Mouse (Mus musculus) liver, embryonic 11.5 days (tissue): ENCODE results near the gene Gm49405. TPM values are rescaled to one million over a fixed set of nuclear protein-coding genes. Genes with fewer than 3 reads are reported as not detected.
A peak's percentile ranks its signal among the peaks of the same experiment; 100 is the strongest.

Experiments
- ATAC-seq: fragments of 200-750 bp; cut with Nextera tagmentation; replicated peaks from 2 replicates; pipeline ENCODE4 v1.8.0; 2017; ENCODE audit warnings: moderate number of reproducible peaks, mild to moderate bottlenecking, moderate TSS enrichment, moderate library complexity; ENCODE audit not compliant: low FRiP score
- DNase-seq: peaks from one replicate; pipeline ENCODE4 v3.0.0-alpha.2; 2017; ENCODE audit warnings: low spot score
- H3K27ac ChIP-seq: fragments of 300-500 bp; sonication (generic); 2 replicates; pipeline ENCODE4 v1.5.1; 2014; ENCODE audit warnings: mild to moderate bottlenecking, low read depth, low read length, control low read depth
- H3K27me3 ChIP-seq: fragments of 300-500 bp; sonication (generic); replicated peaks from 2 replicates; pipeline ENCODE4 v1.6.1; 2014; ENCODE audit warnings: low read length, mixed read lengths; ENCODE audit not compliant: control insufficient read depth, insufficient read depth
- H3K36me3 ChIP-seq: fragments of 300-500 bp; sonication (generic); 2 replicates; pipeline ENCODE4 v1.6.1; 2014; ENCODE audit warnings: mild to moderate bottlenecking, low read length, moderate library complexity, mixed read lengths; ENCODE audit not compliant: control insufficient read depth, insufficient read depth
- H3K4me1 ChIP-seq: fragments of 300-500 bp; sonication (generic); replicated peaks from 2 replicates; pipeline ENCODE4 v1.6.1; 2014; ENCODE audit warnings: low read length, mixed read lengths; ENCODE audit not compliant: control insufficient read depth, insufficient read depth
- H3K4me2 ChIP-seq: fragments of 300-500 bp; sonication (generic); 2 replicates; pipeline ENCODE4 v1.6.1; 2014; ENCODE audit warnings: mild to moderate bottlenecking, control low read depth, moderate library complexity
- H3K4me3 ChIP-seq: fragments of 300-500 bp; sonication (generic); 2 replicates; pipeline ENCODE4 v1.5.1; 2014; ENCODE audit warnings: low read depth, low read length, control low read depth
- H3K9ac ChIP-seq: fragments of 300-500 bp; sonication (generic); 2 replicates; pipeline ENCODE4 v1.6.1; 2014; ENCODE audit warnings: low read depth, low read length, control low read depth
- H3K9me3 ChIP-seq: fragments of 300-500 bp; sonication (generic); 2 replicates; pipeline ENCODE4 v1.6.1; 2016; ENCODE audit warnings: low read length, inconsistent platforms, mixed read lengths; ENCODE audit not compliant: control insufficient read depth
- WGBS: fragments of 180-500 bp; shearing (Covaris S2); extraction: QIAGEN DNeasy Blood & Tissue Kit; methylation state at CpG from one replicate; pipeline ENCODE4 v1.1.7; 2014; 5-methylcytosine and 5-hydroxymethylcytosine counted together
- polyA plus RNA-seq: library from polyadenylated mRNA; unstranded; fragments of >200 nt; fragmentation: Nextera tagmentation; extraction: Ambion mirVana; gene quantifications from 2 replicates; pipeline ENCODE4 v1.2.1, GENCODE M21; 2014

Gm49405 gene
- polyA plus RNA-seq, 1 experiment from 2014 or later = 2.4 TPM

DNA sequence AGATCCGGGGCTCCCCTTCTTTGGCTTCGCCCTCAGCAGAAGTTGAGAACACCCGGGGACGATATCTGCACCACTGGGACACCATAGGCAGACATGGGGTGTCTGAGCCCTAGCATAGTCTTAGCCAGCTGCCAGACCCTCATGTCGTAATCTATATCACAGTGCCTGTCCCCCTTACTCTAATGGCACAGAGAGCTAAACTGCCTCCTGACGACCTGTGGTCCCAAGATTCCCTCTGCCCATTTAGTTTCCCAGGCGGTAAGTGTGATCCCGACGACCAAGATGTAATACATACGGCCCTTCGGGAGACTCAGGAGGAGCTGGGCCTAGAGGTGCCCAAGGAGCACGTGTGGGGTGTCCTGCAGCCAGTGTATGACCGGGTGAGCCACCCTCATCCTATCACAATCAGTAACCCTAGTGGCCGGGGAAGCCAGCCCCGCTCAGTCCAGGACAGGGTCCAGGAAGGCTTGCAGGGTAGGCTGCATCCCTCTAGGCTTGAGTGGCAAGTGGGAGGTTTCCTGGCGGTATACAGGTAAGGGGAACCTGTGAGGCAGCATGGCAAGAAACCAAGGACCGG lies 611 bp downstream of the Gm49405 start:
- Histone ChIP-seq H3K27me3 (no peaks in the 10 kb centered on the region; the same call in 1 of the 2 replicates), H3K9ac (peak overlapping the region; percentile 97), H3K27ac (peak overlapping the region; percentile 97), H3K4me2 (peak overlapping the region; percentile 90), H3K36me3 (peaks cover 4% of the 10 kb centered on the region), H3K4me3 (peak overlapping the region; percentile 81), H3K4me1 (peaks cover 13% of the 10 kb centered on the region), H3K9me3 (no peaks in the 10 kb centered on the region)
- ATAC-seq (peak; percentile 21; the same call in 1 of the 2 replicates), DNase-seq (peak; percentile 54)
- 20% methylated on average over 17 of the region's 17 CpGs for WGBS

GRCm38 (mm10) chr19:4001752-4002151 lies 1.3 kb downstream of the Gm49405 start:
- no peaks in the 10 kb centered on the region for H3K9me3 ChIP-seq
- peaks cover 10% of the 10 kb centered on the region for H3K36me3 ChIP-seq
- ATAC-seq = no peak
- H3K4me2 ChIP-seq = peak overlapping the region; percentile 90
- DNase-seq = no peak
- 92% methylated on average over 5 of the region's 5 CpGs for WGBS
- H3K4me1 ChIP-seq = peaks cover 13% of the 10 kb centered on the region
- 0 out of 2 replicates have a peak overlapping the region, but pooled peaks have one; percentile 97 for H3K9ac ChIP-seq
- H3K27me3 ChIP-seq = no peaks in the 10 kb centered on the region; the same call in 1 of the 2 replicates
- no peak overlapping the region for H3K4me3 ChIP-seq
- H3K27ac ChIP-seq = no peak overlapping the region

GRCm38 (mm10) chr19:4003112-4003511 lies 2.7 kb downstream of the Gm49405 start, which contains the start of gene Doc2g:
Doc2g (plus strand) TSS chr19:4003313.
- H3K4me1 ChIP-seq = peaks cover 13% of the 10 kb centered on the region
- ATAC-seq (no peak), DNase-seq (no peak)
- no peaks in the 10 kb centered on the region; the same call in 1 of the 2 replicates for H3K27me3 ChIP-seq
- H3K9me3 ChIP-seq = no peaks in the 10 kb centered on the region
- no peak within 1 kb of the TSS for H3K4me3 ChIP-seq
- H3K9ac ChIP-seq = no peak within 1 kb of the TSS; the same call in 1 of the 2 replicates
- H3K36me3 ChIP-seq = peaks cover 23% of the 10 kb centered on the region
- no peak within 1 kb of the TSS for H3K4me2 ChIP-seq
- WGBS = 61% methylated on average over 1 of the region's 1 CpGs
- no peak within 1 kb of the TSS for H3K27ac ChIP-seq

GRCm38 (mm10) chr19:4003641-4004040 lies 3.2 kb downstream of the Gm49405 start:
- DNase-seq (no peak), ATAC-seq (no peak)
- Histone ChIP-seq H3K27ac (no peak overlapping the region), H3K27me3 (no peaks in the 10 kb centered on the region; the same call in 1 of the 2 replicates), H3K4me1 (peaks cover 13% of the 10 kb centered on the region), H3K9me3 (no peaks in the 10 kb centered on the region), H3K4me2 (no peak overlapping the region), H3K4me3 (no peak overlapping the region), H3K36me3 (peaks cover 27% of the 10 kb centered on the region), H3K9ac (no peak overlapping the region)
- WGBS = 75% methylated on average over 12 of the region's 12 CpGs

GRCm38 (mm10) chr19:4004331-4004730 lies 3.9 kb downstream of the Gm49405 start:
- Histone ChIP-seq H3K9me3 (no peaks in the 10 kb centered on the region), H3K27ac (no peak overlapping the region), H3K4me2 (no peak overlapping the region), H3K27me3 (no peaks in the 10 kb centered on the region; the same call in 1 of the 2 replicates), H3K4me1 (peaks cover 10% of the 10 kb centered on the region), H3K36me3 (peaks cover 33% of the 10 kb centered on the region), H3K4me3 (no peak overlapping the region), H3K9ac (no peak overlapping the region)
- ATAC-seq (no peak), DNase-seq (no peak)
- 85% methylated on average over 15 of the region's 15 CpGs for WGBS

GRCm38 (mm10) chr19:4005091-4005490 lies 4.7 kb downstream of the Gm49405 start:
- H3K9ac ChIP-seq = no peak overlapping the region
- H3K4me1 ChIP-seq = peaks cover 5% of the 10 kb centered on the region
- ATAC-seq (no peak), DNase-seq (no peak)
- H3K36me3 ChIP-seq = peaks cover 39% of the 10 kb centered on the region
- H3K4me2 ChIP-seq = no peak overlapping the region
- no peak overlapping the region for H3K4me3 ChIP-seq
- H3K27me3 ChIP-seq = no peaks in the 10 kb centered on the region; the same call in 1 of the 2 replicates
- 90% methylated on average over 9 of the region's 9 CpGs for WGBS
- no peak overlapping the region for H3K27ac ChIP-seq
- H3K9me3 ChIP-seq = no peaks in the 10 kb centered on the region

DNA sequence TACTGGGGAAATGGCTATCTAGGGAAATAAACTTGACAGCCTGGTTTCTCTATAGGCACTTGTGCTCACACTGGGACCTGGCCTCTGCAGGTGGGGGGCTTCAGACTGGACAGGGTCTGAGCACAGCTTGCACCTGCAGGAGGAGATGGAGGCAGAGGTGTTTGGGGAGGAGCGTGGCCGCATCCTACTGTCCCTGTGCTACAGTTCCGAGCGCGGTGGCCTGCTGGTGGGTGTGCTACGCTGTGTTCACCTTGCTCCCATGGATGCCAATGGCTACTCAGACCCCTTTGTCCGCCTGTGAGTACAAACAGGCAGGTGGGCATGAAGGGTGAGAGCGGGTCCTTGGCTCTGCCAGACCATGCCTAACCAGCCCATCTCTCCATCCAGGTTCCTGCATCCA lies 5.5 kb downstream of the Gm49405 start:
- H3K9me3 ChIP-seq = no peaks in the 10 kb centered on the region
- no peak overlapping the region for H3K4me3 ChIP-seq
- no peak overlapping the region for H3K9ac ChIP-seq
- H3K27ac ChIP-seq = no peak overlapping the region
- ATAC-seq (no peak), DNase-seq (no peak)
- 96% methylated on average over 8 of the region's 8 CpGs for WGBS
- no peak overlapping the region for H3K4me2 ChIP-seq
- H3K4me1 ChIP-seq = peaks cover 5% of the 10 kb centered on the region
- H3K36me3 ChIP-seq = peaks cover 39% of the 10 kb centered on the region
- H3K27me3 ChIP-seq = no peaks in the 10 kb centered on the region; the same call in 1 of the 2 replicates

GRCm38 (mm10) chr19:4011086-4011485 lies 10.7 kb downstream of the Gm49405 start:
- Histone ChIP-seq H3K9ac (no peak overlapping the region), H3K4me1 (peaks cover 23% of the 10 kb centered on the region), H3K27me3 (no peaks in the 10 kb centered on the region), H3K36me3 (peaks cover 35% of the 10 kb centered on the region), H3K9me3 (no peaks in the 10 kb centered on the region), H3K27ac (no peak overlapping the region), H3K4me3 (peak overlapping the region; percentile 89; the same call in 1 of the 2 replicates), H3K4me2 (peak overlapping the region; percentile 90)
- DNase-seq (no peak), ATAC-seq (no peak)
- WGBS = 90% methylated on average over 5 of the region's 5 CpGs
